ENCODE assay signal across 19 mouse cellular contexts in genomic region chr17:56643237-56643636, GRCm38 (mm10). TPM values are rescaled to one million over a fixed set of nuclear protein-coding genes. Genes with fewer than 3 reads are reported as not detected.
A peak's percentile ranks its signal among the peaks of the same experiment; 100 is the strongest.
DNase-seq lines count a peak whose midpoint lies in the region; ATAC-seq and TF ChIP-seq lines count a peak whose summit lies in the region.
"Had no signal": no experiment of that assay in that cellular context is flagged by ENCODE, and none has a peak within 500 bp of the region (broad histone marks: within the 10 kb centered on the region; RNA-seq: fewer than 3 reads in every experiment).

No protein-coding gene starts in this region.

- no peak for TF ChIP-seq EP300 in liver, postnatal 0 days (IDR thresholded peaks at IDR 0.05; ENCODE audit: low read depth)

- no peaks in the 10 kb centered on the region for H3K36me3 ChIP-seq in liver, adult 2 months (ENCODE audit: control insufficient read depth, insufficient read depth, low read length)
- no peaks in the 10 kb centered on the region for H3K36me3 ChIP-seq in liver, embryonic 11.5 days (ENCODE audit: control insufficient read depth, insufficient read depth, low read length)
- no peaks in the 10 kb centered on the region for H3K36me3 ChIP-seq in liver, postnatal 0 days (replicated peaks; ENCODE audit: insufficient read depth, low read length)
- H3K36me3 ChIP-seq: G1E had no signal

- no peak for TF ChIP-seq CTCF in liver, adult 2 months (IDR thresholded peaks at IDR 0.05; ENCODE audit: low read depth, low read length)
- TF ChIP-seq CTCF in liver, postnatal 0 days (IDR thresholded peaks at IDR 0.05; ENCODE audit: low read depth): no peak

- no peaks in the 10 kb centered on the region for H3K27me3 ChIP-seq in liver, adult 2 months (ENCODE audit: control insufficient read depth, insufficient read depth, low read length)
- H3K27me3 ChIP-seq in liver, embryonic 11.5 days (replicated peaks; ENCODE audit: control insufficient read depth, insufficient read depth, low read length): no peaks in the 10 kb centered on the region
- no peaks in the 10 kb centered on the region for H3K27me3 ChIP-seq in liver, postnatal 0 days (ENCODE audit: insufficient read depth, low read length)
- H3K27me3 ChIP-seq: CH12.LX had no signal

- H3K4me1 ChIP-seq in liver, adult 2 months (ENCODE audit: control insufficient read depth, insufficient read depth, low read length): peaks cover 1% of the 10 kb centered on the region; the same call in 1 of the 2 replicates
- no peaks in the 10 kb centered on the region for H3K4me1 ChIP-seq in liver, embryonic 11.5 days (replicated peaks; ENCODE audit: control insufficient read depth, insufficient read depth, low read length)
- H3K4me1 ChIP-seq in liver, postnatal 0 days (ENCODE audit: insufficient read depth): no peaks in the 10 kb centered on the region

- TF ChIP-seq POLR2A in liver, adult 2 months (IDR thresholded peaks at IDR 0.05; ENCODE audit: extremely low read depth, insufficient read depth, low read length): no peak

- no peak overlapping the region for H3K9ac ChIP-seq in liver, adult 2 months (ENCODE audit: low read depth, low read length)
- no peak overlapping the region for H3K9ac ChIP-seq in liver, embryonic 11.5 days (ENCODE audit: low read depth, low read length)
- H3K9ac ChIP-seq in liver, postnatal 0 days (replicated peaks): no peak overlapping the region

- no peaks in the 10 kb centered on the region for H3K9me3 ChIP-seq in liver, embryonic 11.5 days (ENCODE audit: control insufficient read depth, low read length)
- no peaks in the 10 kb centered on the region for H3K9me3 ChIP-seq in liver, postnatal 0 days (ENCODE audit: low read length)
- H3K9me3 ChIP-seq: G1E had no signal

- ATAC-seq in liver, embryonic 11.5 days (replicated peaks; ENCODE audit: low FRiP score): no peak
- peak; percentile 72 for ATAC-seq in liver, postnatal 0 days
- ATAC-seq: activated CD4-positive, CD25-positive, alpha-beta regulatory T cell, adult 4 months; CD4-positive, CD25-positive, alpha-beta regulatory T cell, adult 4 months; Patski had no signal

- 20% methylated on average over 4 of the region's 4 CpGs for WGBS in liver, adult 2 months
- WGBS in liver, embryonic 11.5 days: 78% methylated on average over 4 of the region's 4 CpGs
- WGBS in liver, postnatal 0 days (ENCODE audit: insufficient replicate concordance): 54% methylated on average over 4 of the region's 4 CpGs

- peak; percentile 88 for DNase-seq in liver, adult 2 months (ENCODE audit: extremely low read depth, low read depth, low spot score)
- no peak for DNase-seq in liver, embryonic 11.5 days (ENCODE audit: low spot score)
- no peak for DNase-seq in liver, postnatal 0 days
- no peak for DNase-seq in liver
- DNase-seq: adrenal gland, adult 2 months; adrenal gland, adult 8-10 months; adrenal gland, postnatal 10 days; adrenal gland, postnatal 14 days; adrenal gland, postnatal 25 days; adrenal gland, postnatal 36 days; B cell, adult 2 months; cerebellum, adult 11 months; cerebellum, adult 11-12 months; cerebellum, adult 18-20 months had no signal

- no peaks in the 10 kb centered on the region for H3K79me2 ChIP-seq in liver, adult 2 months (ENCODE audit: control insufficient read depth, insufficient read depth, low read length)

- H3K27ac ChIP-seq in liver, adult 2 months (replicated peaks; ENCODE audit: insufficient read depth, low read depth, low read length): peak overlapping the region; percentile 49; the same call in 1 of the 2 replicates
- H3K27ac ChIP-seq in liver, embryonic 11.5 days (ENCODE audit: low read depth, low read length): no peak overlapping the region
- H3K27ac ChIP-seq in liver, postnatal 0 days (ENCODE audit: low read depth): peak overlapping the region; percentile 53

- no peak overlapping the region for H3K4me2 ChIP-seq in liver, embryonic 11.5 days
- H3K4me2 ChIP-seq in liver, postnatal 0 days (ENCODE audit: low read depth, low read length): no peak overlapping the region

- no peak overlapping the region for H3K4me3 ChIP-seq in liver, adult 2 months (ENCODE audit: insufficient read depth, low read depth, low read length)
- no peak overlapping the region for H3K4me3 ChIP-seq in liver, embryonic 11.5 days (ENCODE audit: low read depth, low read length)
- H3K4me3 ChIP-seq in liver, postnatal 0 days (ENCODE audit: low read depth, low read length): no peak overlapping the region

RNA-seq across cellular contexts. Expression of gene Catsperd, which starts 15.3 kb away (rescaled TPM):
- total RNA-seq in liver, adult 2 months (2014; rRNA removed): 1.0 and 1.1 TPM in 2 replicates
- polyA plus RNA-seq in liver, adult 2 months (2012; rRNA removed): 0.70 and 4.0 TPM in 2 replicates
- 0.64 and 0.68 TPM in 2 replicates for polyA plus RNA-seq in liver, embryonic 11.5 days (2014; fragmentation: Nextera tagmentation; extraction: Ambion mirVana)
- polyA plus RNA-seq in liver, postnatal 0 days (2015; fragmentation: Nextera tagmentation; extraction: Ambion mirVana): 0.33 and 0.60 TPM in 2 replicates
- total RNA-seq: G1E had no signal
- polyA plus RNA-seq: G1E had no signal

RNA-seq across cellular contexts. Expression of gene Lonp1, which starts 16.6 kb away (rescaled TPM):
- total RNA-seq in liver, adult 2 months (2014; rRNA removed): 81.0 and 89.5 TPM in 2 replicates
- polyA plus RNA-seq in liver, adult 2 months (2012; rRNA removed): 124 and 129 TPM in 2 replicates
- polyA plus RNA-seq in liver, embryonic 11.5 days (2014; fragmentation: Nextera tagmentation; extraction: Ambion mirVana): 87.9 and 92.4 TPM in 2 replicates
- polyA plus RNA-seq in liver, postnatal 0 days (2015; fragmentation: Nextera tagmentation; extraction: Ambion mirVana): 29.8 and 31.9 TPM in 2 replicates

RNA-seq across cellular contexts. Expression of gene Ranbp3, which starts 29.9 kb away (rescaled TPM):
- total RNA-seq in liver, adult 2 months (2014; rRNA removed): 14.3 and 18.6 TPM in 2 replicates
- 36.2 and 38.7 TPM in 2 replicates for polyA plus RNA-seq in liver, adult 2 months (2012; rRNA removed)
- 94.3 and 105 TPM in 2 replicates for polyA plus RNA-seq in liver, embryonic 11.5 days (2014; fragmentation: Nextera tagmentation; extraction: Ambion mirVana)
- 19.6 and 21.8 TPM in 2 replicates for polyA plus RNA-seq in liver, postnatal 0 days (2015; fragmentation: Nextera tagmentation; extraction: Ambion mirVana)

RNA-seq across cellular contexts. Expression of gene Rpl36, which starts 30.0 kb away (rescaled TPM):
- 820 and 1,038 TPM in 2 replicates for total RNA-seq in liver, adult 2 months (2014; rRNA removed)
- 845 and 1,134 TPM in 2 replicates for polyA plus RNA-seq in liver, adult 2 months (2012; rRNA removed)
- polyA plus RNA-seq in liver, embryonic 11.5 days (2014; fragmentation: Nextera tagmentation; extraction: Ambion mirVana): 2,108 and 2,211 TPM in 2 replicates
- polyA plus RNA-seq in liver, postnatal 0 days (2015; fragmentation: Nextera tagmentation; extraction: Ambion mirVana): 1,436 and 1,479 TPM in 2 replicates

RNA-seq across cellular contexts. Expression of gene 2410015M20Rik, which starts 33.7 kb away (rescaled TPM):
- total RNA-seq in liver, adult 2 months (2014; rRNA removed): 201 and 208 TPM in 2 replicates
- polyA plus RNA-seq in liver, adult 2 months (2012; rRNA removed): 214 and 259 TPM in 2 replicates
- polyA plus RNA-seq in liver, embryonic 11.5 days (2014; fragmentation: Nextera tagmentation; extraction: Ambion mirVana): 236 and 248 TPM in 2 replicates
- 259 and 260 TPM in 2 replicates for polyA plus RNA-seq in liver, postnatal 0 days (2015; fragmentation: Nextera tagmentation; extraction: Ambion mirVana)
